Mouse (Mus musculus) bone marrow, adult 2 months (tissue): Measurements from ENCODE around the gene Rnf26. TPM values are rescaled to one million over a fixed set of nuclear protein-coding genes. Genes with fewer than 3 reads are reported as not detected.

Experiments used
- H3K27ac ChIP-seq: fragments of 200-500 bp; 2 replicates; pipeline ENCODE4 v1.5.1; 2012; ENCODE audit warnings: low read depth, mild to moderate bottlenecking, control low read depth, inconsistent platforms, low read length; ENCODE audit not compliant: control insufficient read depth, poor library complexity, insufficient read depth
- H3K4me1 ChIP-seq: fragments of 200-500 bp; 2 replicates; pipeline ENCODE4 v1.6.1; 2011; ENCODE audit warnings: low read length; ENCODE audit not compliant: control insufficient read depth, insufficient read depth
- H3K4me3 ChIP-seq: fragments of 200-500 bp; replicated peaks from 2 replicates; pipeline ENCODE3; 2011; ENCODE audit warnings: mild to moderate bottlenecking, low read depth, low read length, control low read depth; ENCODE audit not compliant: control insufficient read depth
- CTCF ChIP-seq: fragments of 200-500 bp; IDR thresholded peaks from 2 replicates; pipeline ENCODE4 v1.5.1; 2011; ENCODE audit warnings: low read length, control low read depth; ENCODE audit not compliant: control insufficient read depth, insufficient read depth
- POLR2A ChIP-seq: fragments of 200-500 bp; IDR thresholded peaks from 2 replicates; pipeline ENCODE4 v1.6.1; 2011; ENCODE audit warnings: low read depth, mild to moderate bottlenecking, control low read depth, low read length, borderline replicate concordance; ENCODE audit not compliant: control insufficient read depth
- WGBS: fragments of 180-500 bp; shearing (Covaris S2); methylation state at CpG from one replicate; pipeline ENCODE4 v1.1.7; 2018; 5-methylcytosine and 5-hydroxymethylcytosine counted together
- polyA plus RNA-seq: library from polyadenylated mRNA; stranded (reverse); fragments of >200 nt; gene quantifications from 2 replicates; pipeline ENCODE4 v1.2.4, GENCODE M21; 2011; ENCODE audit warnings: low replicate concordance; ENCODE audit not compliant: missing spikeins, insufficient read depth, insufficient read length

Rnf26 gene
- polyA plus RNA-seq, 1 experiment, result 28.8 TPM

- TF ChIP-seq POLR2A (no peak), CTCF (no peak)
These were observed 35.9 kb downstream of the Rnf26 start for GRCm38 (mm10) chr9:44077266-44077910.

GRCm38 (mm10) chr9:44076764-44077120, 36.6 kb downstream of the Rnf26 start:
- no peak for TF ChIP-seq POLR2A
- TF ChIP-seq CTCF, result peak; percentile 53; the same call in 1 of the 2 replicates
- Histone ChIP-seq H3K27ac (no peak overlapping the region), H3K4me3 (no peak overlapping the region), H3K4me1 (peaks cover 4% of the 10 kb centered on the region)
- WGBS, result 22% methylated on average over 5 of the region's 5 CpGs

More at GRCm38 (mm10) chr9:44077266-44077910, 35.9 kb downstream of the Rnf26 start:
- WGBS, result 79% methylated on average over 11 of the region's 11 CpGs
- H3K4me1 ChIP-seq, result peaks cover 5% of the 10 kb centered on the region
- H3K4me3 ChIP-seq, result no peak overlapping the region
- H3K27ac ChIP-seq, result no peak overlapping the region

- no peak for TF ChIP-seq POLR2A
- no peak; the same call in 1 of the 2 replicates for TF ChIP-seq CTCF
- H3K4me3 ChIP-seq, result no peak overlapping the region
- no peak overlapping the region for H3K27ac ChIP-seq
- WGBS, result 75% methylated on average over 16 of the region's 16 CpGs
- H3K4me1 ChIP-seq, result peaks cover 2% of the 10 kb centered on the region
These were observed 37.1 kb downstream of the Rnf26 start for GRCm38 (mm10) chr9:44075996-44076763.

- no peak overlapping the region for H3K4me3 ChIP-seq
These were observed 37.9 kb downstream of the Rnf26 start for GRCm38 (mm10) chr9:44075276-44075995.

GRCm38 (mm10) chr9:44074395-44075275, 38.7 kb downstream of the Rnf26 start:
- H3K4me1 ChIP-seq, result no peaks in the 10 kb centered on the region; the same call in 1 of the 2 replicates
- no peak overlapping the region for H3K4me3 ChIP-seq
- no peak overlapping the region for H3K27ac ChIP-seq
- WGBS, result 55% methylated on average over 9 of the region's 9 CpGs
- peak; percentile 26; the same call in 1 of the 2 replicates for TF ChIP-seq CTCF
- TF ChIP-seq POLR2A, result no peak

More at GRCm38 (mm10) chr9:44075276-44075995, 37.9 kb downstream of the Rnf26 start:
- WGBS, result 83% methylated on average over 24 of the region's 24 CpGs
- Histone ChIP-seq H3K4me1 (no peaks in the 10 kb centered on the region; the same call in 1 of the 2 replicates), H3K27ac (no peak overlapping the region)
- no peak for TF ChIP-seq CTCF
- no peak for TF ChIP-seq POLR2A

- TF ChIP-seq CTCF, result no peak
- no peak for TF ChIP-seq POLR2A
- no peak overlapping the region for H3K4me3 ChIP-seq
- WGBS, result 56% methylated on average over 5 of the region's 5 CpGs
These were observed 40.2 kb downstream of the Rnf26 start for GRCm38 (mm10) chr9:44073115-44073514.

GRCm38 (mm10) chr9:44072599-44072915, 40.8 kb downstream of the Rnf26 start:
- Histone ChIP-seq H3K4me3 (no peak overlapping the region), H3K4me1 (no peaks in the 10 kb centered on the region), H3K27ac (no peak overlapping the region)
- TF ChIP-seq CTCF (no peak), POLR2A (no peak)
- 79% methylated on average over 4 of the region's 4 CpGs for WGBS

More at GRCm38 (mm10) chr9:44073115-44073514, 40.2 kb downstream of the Rnf26 start:
- no peak overlapping the region; the same call in 1 of the 2 replicates for H3K27ac ChIP-seq
- no peaks in the 10 kb centered on the region for H3K4me1 ChIP-seq
